Mouse (Mus musculus) hindbrain, embryonic 11.5 days (tissue): ENCODE results near the gene Il27. TPM values are rescaled to one million over a fixed set of nuclear protein-coding genes. Genes with fewer than 3 reads are reported as not detected.

Experiments
- ATAC-seq: fragments of 200-750 bp; cut with Nextera tagmentation; 2 replicates; pipeline ENCODE4 v1.8.0; 2017; ENCODE audit warnings: mild to moderate bottlenecking, moderate TSS enrichment, moderate library complexity; ENCODE audit not compliant: low FRiP score
- DNase-seq: peaks from one replicate; pipeline ENCODE4 v3.0.0-alpha.2; 2015; ENCODE audit warnings: low spot score
- H3K27ac ChIP-seq: fragments of 300-500 bp; sonication (generic); 2 replicates; pipeline ENCODE4 v1.5.1; 2014; ENCODE audit warnings: mild to moderate bottlenecking, low read depth, low read length
- H3K27me3 ChIP-seq: fragments of 300-500 bp; sonication (generic); 2 replicates; pipeline ENCODE4 v1.6.1; 2014; ENCODE audit warnings: mild to moderate bottlenecking, low read length, moderate library complexity, mixed read lengths; ENCODE audit not compliant: control insufficient read depth, insufficient read depth
- H3K36me3 ChIP-seq: fragments of 300-500 bp; sonication (generic); 2 replicates; pipeline ENCODE4 v1.6.1; 2014; ENCODE audit warnings: mild to moderate bottlenecking, low read length, moderate library complexity, mixed read lengths; ENCODE audit not compliant: control insufficient read depth, insufficient read depth
- H3K4me1 ChIP-seq: fragments of 300-500 bp; sonication (generic); replicated peaks from 2 replicates; pipeline ENCODE4 v1.6.1; 2014; ENCODE audit warnings: low read length, mixed read lengths; ENCODE audit not compliant: control insufficient read depth, insufficient read depth
- H3K4me2 ChIP-seq: fragments of 300-500 bp; sonication (generic); replicated peaks from 2 replicates; pipeline ENCODE4 v1.6.1; 2014; ENCODE audit warnings: mild to moderate bottlenecking, low read depth, low read length
- H3K4me3 ChIP-seq: fragments of 300-500 bp; sonication (generic); 2 replicates; pipeline ENCODE4 v1.5.1; 2014; ENCODE audit warnings: low read depth, low read length
- H3K9ac ChIP-seq: fragments of 300-500 bp; sonication (generic); 2 replicates; pipeline ENCODE4 v1.6.1; 2014; ENCODE audit warnings: low read depth, low read length
- H3K9me3 ChIP-seq: fragments of 300-500 bp; sonication (generic); 2 replicates; pipeline ENCODE4 v1.6.1; 2016; ENCODE audit warnings: low read length; ENCODE audit not compliant: control insufficient read depth
- WGBS: fragments of 180-500 bp; shearing (Covaris S2); extraction: QIAGEN DNeasy Blood & Tissue Kit; methylation state at CpG from one replicate; pipeline ENCODE4 v1.1.7; 2014; 5-methylcytosine and 5-hydroxymethylcytosine counted together
- polyA plus RNA-seq: library from polyadenylated mRNA; unstranded; fragments of >200 nt; fragmentation: Nextera tagmentation; extraction: Ambion mirVana; gene quantifications from 2 replicates; pipeline ENCODE4 v1.2.1, GENCODE M21; 2014

Il27 gene
- polyA plus RNA-seq, 1 experiment from 2014 or later, result not detected

- Histone ChIP-seq H3K9me3 (no peaks in the 10 kb centered on the region), H3K27me3 (no peaks in the 10 kb centered on the region), H3K27ac (no peak overlapping the region), H3K4me3 (no peak overlapping the region), H3K36me3 (no peaks in the 10 kb centered on the region), H3K9ac (no peak overlapping the region), H3K4me2 (no peak overlapping the region), H3K4me1 (no peaks in the 10 kb centered on the region)
- ATAC-seq, result no peak
- DNase-seq, result no peak
- WGBS, result 41% methylated on average over 3 of the region's 3 CpGs
These were observed 35.2 kb upstream of the Il27 start for GRCm38 (mm10) chr7:126629915-126630314.

- Histone ChIP-seq H3K9ac (no peak overlapping the region), H3K36me3 (no peaks in the 10 kb centered on the region), H3K27me3 (no peaks in the 10 kb centered on the region), H3K4me1 (no peaks in the 10 kb centered on the region), H3K9me3 (no peaks in the 10 kb centered on the region), H3K27ac (no peak overlapping the region), H3K4me2 (no peak overlapping the region), H3K4me3 (no peak overlapping the region)
- ATAC-seq (no peak), DNase-seq (no peak)
- WGBS, result 76% methylated on average over 6 of the region's 6 CpGs
These were observed 33.4 kb upstream of the Il27 start for GRCm38 (mm10) chr7:126628111-126628510.

- H3K4me1 ChIP-seq, result no peaks in the 10 kb centered on the region
- H3K27ac ChIP-seq, result no peak overlapping the region
- H3K9ac ChIP-seq, result no peak overlapping the region
- no peaks in the 10 kb centered on the region for H3K27me3 ChIP-seq
- DNase-seq (no peak), ATAC-seq (no peak)
- no peak overlapping the region for H3K4me3 ChIP-seq
- no peaks in the 10 kb centered on the region for H3K36me3 ChIP-seq
- no peak overlapping the region for H3K4me2 ChIP-seq
- WGBS, result 83% methylated on average over 3 of the region's 3 CpGs
- no peaks in the 10 kb centered on the region for H3K9me3 ChIP-seq
These were observed 31.3 kb upstream of the Il27 start for GRCm38 (mm10) chr7:126625807-126626600.

- DNase-seq (no peak), ATAC-seq (no peak)
- H3K9me3 ChIP-seq, result no peaks in the 10 kb centered on the region
- H3K27ac ChIP-seq, result no peak overlapping the region
- no peaks in the 10 kb centered on the region for H3K4me1 ChIP-seq
- H3K4me2 ChIP-seq, result no peak overlapping the region
- 70% methylated on average over 6 of the region's 6 CpGs for WGBS
- no peaks in the 10 kb centered on the region for H3K36me3 ChIP-seq
- no peaks in the 10 kb centered on the region for H3K27me3 ChIP-seq
- no peak overlapping the region for H3K9ac ChIP-seq
- no peak overlapping the region for H3K4me3 ChIP-seq
These were observed 30.6 kb upstream of the Il27 start for GRCm38 (mm10) chr7:126625369-126625768.

- Histone ChIP-seq H3K4me2 (no peak overlapping the region), H3K9me3 (no peaks in the 10 kb centered on the region), H3K4me3 (no peak overlapping the region), H3K27ac (no peak overlapping the region), H3K36me3 (no peaks in the 10 kb centered on the region), H3K27me3 (no peaks in the 10 kb centered on the region), H3K4me1 (no peaks in the 10 kb centered on the region), H3K9ac (no peak overlapping the region)
- WGBS, result 71% methylated on average over 16 of the region's 16 CpGs
- ATAC-seq (no peak), DNase-seq (no peak)
These were observed 30.0 kb upstream of the Il27 start for GRCm38 (mm10) chr7:126624774-126625173.

- ATAC-seq (no peak), DNase-seq (no peak)
- Histone ChIP-seq H3K9me3 (no peaks in the 10 kb centered on the region), H3K27me3 (no peaks in the 10 kb centered on the region), H3K27ac (no peak overlapping the region), H3K36me3 (no peaks in the 10 kb centered on the region), H3K4me2 (no peak overlapping the region), H3K4me3 (no peak overlapping the region), H3K9ac (no peak overlapping the region), H3K4me1 (no peaks in the 10 kb centered on the region)
- WGBS, result 83% methylated on average over 1 of the region's 1 CpGs
These were observed 28.6 kb upstream of the Il27 start for GRCm38 (mm10) chr7:126623381-126623780.

GRCm38 (mm10) chr7:126621452-126622359, 27.0 kb upstream of the Il27 start:
- no peaks in the 10 kb centered on the region for H3K4me1 ChIP-seq
- H3K9me3 ChIP-seq, result no peaks in the 10 kb centered on the region
- no peak for ATAC-seq
- no peak overlapping the region for H3K9ac ChIP-seq
- no peak overlapping the region for H3K27ac ChIP-seq
- WGBS, result 88% methylated on average over 9 of the region's 9 CpGs
- H3K4me2 ChIP-seq, result no peak overlapping the region
- H3K27me3 ChIP-seq, result no peaks in the 10 kb centered on the region
- H3K4me3 ChIP-seq, result no peak overlapping the region
- no peak for DNase-seq
- no peaks in the 10 kb centered on the region for H3K36me3 ChIP-seq

- H3K4me3 ChIP-seq, result no peak overlapping the region
- H3K4me1 ChIP-seq, result no peaks in the 10 kb centered on the region
- no peaks in the 10 kb centered on the region for H3K27me3 ChIP-seq
- DNase-seq, result no peak
- no peak for ATAC-seq
- no peak overlapping the region for H3K9ac ChIP-seq
- H3K9me3 ChIP-seq, result no peaks in the 10 kb centered on the region
- H3K27ac ChIP-seq, result no peak overlapping the region
- WGBS, result 83% methylated on average over 10 of the region's 10 CpGs
- H3K4me2 ChIP-seq, result no peak overlapping the region
- no peaks in the 10 kb centered on the region for H3K36me3 ChIP-seq
These were observed 25.0 kb upstream of the Il27 start for GRCm38 (mm10) chr7:126619559-126620275.
